Mouse (Mus musculus): Measurements from ENCODE around the gene Btaf1. TPM values are rescaled to one million over a fixed set of nuclear protein-coding genes. Genes with fewer than 3 reads are reported as not detected.

The Btaf1 gene
- total RNA-seq, 4 experiments from 2014 or later, result 20.8 to 24.2 (median 22.5) TPM

DNA sequence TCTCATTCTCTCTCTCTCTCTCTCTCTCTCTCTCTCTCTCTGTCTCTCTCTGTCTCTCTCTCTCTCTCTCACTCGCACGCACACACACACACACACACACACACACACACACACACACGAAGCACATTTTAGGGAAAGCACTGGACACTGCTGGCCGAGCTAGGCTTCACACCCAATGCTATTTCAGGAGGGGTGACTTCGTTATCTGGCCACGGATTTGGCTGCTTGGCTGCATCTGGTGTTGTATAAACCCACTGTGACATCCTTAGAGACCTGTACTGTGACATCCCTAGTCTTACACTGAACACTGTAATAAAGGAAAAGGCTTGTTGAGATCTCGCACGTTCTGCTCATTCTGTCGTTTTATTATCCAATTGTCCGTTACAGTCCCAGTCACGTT lies 95.1 kb downstream of the Btaf1 start:
- no peak for DNase-seq (ENCODE audit: low spot score in 2 of 2)

DNA sequence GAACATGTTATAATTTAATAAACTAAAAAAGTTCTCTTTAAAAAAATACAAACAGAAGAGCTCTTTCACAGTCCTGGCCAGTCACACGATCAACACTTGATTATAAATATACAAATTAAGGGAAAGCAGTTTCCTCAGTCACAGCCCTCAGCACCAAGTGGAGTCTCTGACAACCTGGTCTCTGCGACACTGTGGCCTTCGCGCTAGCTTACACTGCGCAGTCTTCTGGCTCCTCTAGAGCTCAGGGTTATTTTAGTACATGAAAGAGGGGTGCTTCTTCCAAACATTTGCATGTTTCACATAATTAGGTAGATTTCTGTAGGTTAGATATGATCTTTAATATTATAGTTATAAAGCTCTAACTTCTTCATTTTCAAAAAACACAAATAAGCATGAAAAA lies 96.3 kb downstream of the Btaf1 start:
- DNase-seq (ENCODE audit: low spot score in 2 of 2), result no peak

DNA sequence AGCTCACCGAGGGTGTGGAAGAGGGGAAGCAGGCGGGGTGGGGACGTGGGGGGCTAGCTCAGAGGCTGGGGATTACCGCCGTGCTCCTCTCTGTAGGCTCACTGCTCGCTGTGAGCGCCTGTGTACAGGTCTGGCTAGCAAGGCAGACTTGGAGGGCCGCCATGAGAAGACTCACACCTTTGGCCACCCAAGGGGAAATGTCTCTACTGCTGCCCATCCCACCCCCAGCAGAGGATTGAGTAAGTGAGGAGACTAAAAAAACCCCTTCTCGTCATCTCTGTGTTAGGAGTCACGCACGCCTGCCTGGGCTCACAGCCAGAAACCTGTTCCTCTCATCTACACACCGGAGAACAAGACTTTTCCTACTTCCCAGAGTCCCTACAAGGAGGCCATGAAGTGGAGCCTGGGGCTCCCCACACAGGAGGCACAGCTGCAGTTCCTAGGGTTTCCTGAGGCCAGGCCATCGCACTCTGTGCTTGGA lies 100.0 kb downstream of the Btaf1 start:
- DNase-seq (ENCODE audit: low spot score in 2 of 2), result no peak

DNA sequence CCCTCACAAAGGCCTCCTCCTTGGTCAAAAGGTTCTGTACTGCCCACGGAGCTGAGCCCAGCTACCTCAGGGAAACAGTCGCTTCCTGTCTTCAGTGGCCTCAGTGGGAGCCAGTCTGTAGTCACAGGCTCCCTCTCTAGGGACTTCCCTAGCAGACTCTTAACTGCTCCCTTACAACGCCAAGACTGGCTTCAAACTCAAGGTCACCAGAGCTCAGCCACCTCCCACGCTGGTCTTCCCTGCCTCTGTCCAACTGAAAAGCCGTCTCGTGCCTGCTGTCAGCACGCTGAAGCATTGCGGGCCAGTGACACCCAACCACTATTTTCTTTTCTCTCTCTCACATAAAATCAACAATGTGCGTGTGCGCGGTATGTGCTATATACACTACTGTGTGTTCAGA lies 100.5 kb downstream of the Btaf1 start:
- no peak for DNase-seq (ENCODE audit: low spot score in 2 of 2)

DNA sequence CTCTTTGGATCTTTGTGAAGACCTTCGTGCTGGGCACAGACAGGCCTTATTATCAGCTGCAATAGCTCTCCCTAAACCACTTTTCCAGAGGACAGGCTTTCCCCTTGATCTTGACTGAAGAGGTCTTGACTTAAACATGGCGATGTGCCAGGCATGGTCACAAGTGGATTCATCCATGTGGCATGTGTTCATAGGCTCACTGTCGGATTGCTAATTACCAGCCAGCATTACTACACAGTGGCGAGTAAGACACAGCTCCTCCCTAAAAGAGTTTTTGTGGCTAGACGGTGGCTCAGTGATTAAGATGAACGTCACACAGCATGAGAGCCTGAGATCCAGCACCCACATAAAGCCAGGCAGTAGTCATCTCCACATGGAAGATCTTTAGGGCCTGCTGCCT lies 103.9 kb downstream of the Btaf1 start:
- DNase-seq (ENCODE audit: low spot score in 2 of 2), result no peak

DNA sequence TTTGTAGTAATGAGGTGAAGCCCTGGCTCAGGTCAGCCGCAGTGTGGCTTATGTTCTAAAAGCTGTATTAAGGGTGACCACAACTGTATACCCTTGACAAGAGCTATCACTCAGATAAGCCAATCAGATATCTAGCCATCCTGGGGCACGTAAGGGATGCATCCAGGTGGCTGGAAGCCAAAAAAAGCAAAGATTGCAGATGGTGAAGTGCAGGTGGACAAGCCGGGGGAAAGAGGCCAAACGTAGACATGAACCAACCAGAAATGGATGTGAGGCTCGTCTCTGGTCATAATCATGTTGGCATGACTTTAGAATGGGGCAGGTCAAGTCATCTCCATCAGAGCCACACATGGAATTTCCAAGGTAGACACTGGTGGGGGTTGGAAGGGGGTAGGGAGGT lies 105.6 kb downstream of the Btaf1 start:
- no peak for DNase-seq (ENCODE audit: low spot score in 2 of 2)

DNA sequence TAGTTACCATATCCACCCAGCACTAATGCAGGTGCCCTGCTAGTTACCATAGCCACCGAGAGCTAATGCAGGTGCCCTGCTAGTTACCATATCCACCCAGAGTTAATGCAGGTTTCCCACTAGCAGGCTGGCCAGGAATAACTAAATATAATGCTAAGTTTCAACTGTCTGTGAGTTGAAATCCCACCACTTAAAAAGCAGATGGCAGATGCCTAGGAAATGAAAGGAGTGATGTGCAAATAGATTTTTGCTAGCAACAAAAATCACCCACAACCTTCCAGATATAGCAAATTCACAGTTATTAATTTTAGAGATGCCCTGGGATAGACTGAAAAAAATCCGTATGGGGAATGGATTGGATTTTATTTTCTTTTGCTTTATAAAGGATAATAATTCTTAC lies 106.5 kb downstream of the Btaf1 start:
- DNase-seq (ENCODE audit: low spot score in 2 of 2), result no peak

DNA sequence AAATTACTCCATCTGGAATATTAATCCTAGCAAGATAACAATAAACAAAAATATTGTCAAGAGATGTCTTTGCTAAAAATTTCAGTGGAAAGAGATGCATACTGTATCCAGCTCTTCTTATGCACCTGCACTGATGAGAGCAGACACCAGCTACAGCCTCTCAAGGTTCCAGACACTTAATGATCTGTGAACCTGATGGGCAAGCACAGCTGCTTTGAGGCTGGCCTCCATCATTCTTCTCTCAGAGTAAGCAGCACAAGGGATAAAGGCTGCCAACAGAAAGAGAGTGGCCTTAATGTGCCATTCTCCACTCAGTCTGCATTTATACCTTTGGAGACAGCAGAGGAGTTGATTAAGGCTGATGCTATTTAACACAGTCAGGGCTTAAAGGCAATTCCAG lies 115.0 kb downstream of the Btaf1 start:
- no peak for DNase-seq (ENCODE audit: low spot score in 2 of 2)

DNA sequence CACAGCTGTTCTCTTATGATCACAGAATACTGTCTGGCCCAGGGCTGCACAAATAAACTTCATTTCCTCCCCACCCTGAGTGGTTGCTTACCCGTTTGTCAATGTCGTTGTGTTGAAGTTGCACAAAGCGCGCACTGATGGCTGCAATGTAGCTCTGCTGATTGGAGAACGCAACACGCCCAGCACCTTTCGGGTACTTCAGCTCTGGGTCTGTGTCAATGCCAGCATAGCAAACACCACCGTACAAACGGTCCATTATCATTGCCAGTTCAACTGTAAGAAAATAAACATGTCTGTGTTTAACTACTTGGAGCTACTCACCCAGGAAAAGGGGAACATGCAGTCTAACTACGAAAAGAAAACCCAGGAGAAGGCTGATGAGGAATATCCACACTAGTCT lies 118.6 kb downstream of the Btaf1 start:
- DNase-seq (ENCODE audit: low spot score in 2 of 2), result no peak

DNA sequence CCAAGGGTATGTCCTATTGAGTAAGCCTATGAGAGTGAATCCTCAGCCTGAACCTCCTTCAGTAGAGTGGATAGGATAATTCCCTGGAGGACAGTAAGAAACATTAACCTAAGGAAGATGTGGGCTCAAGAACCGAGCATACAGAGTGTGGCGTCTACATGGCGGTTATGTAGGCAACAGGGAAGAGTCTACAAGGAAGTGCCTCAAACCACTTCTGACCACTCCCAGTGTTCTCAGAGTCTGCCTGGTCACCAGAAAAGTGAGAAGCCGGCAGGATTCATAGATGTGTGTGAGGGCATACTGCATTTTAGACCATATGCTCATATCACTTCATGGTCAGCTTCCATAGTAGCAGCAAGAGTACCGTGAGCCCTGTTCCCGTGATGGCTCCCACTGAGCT lies 122.6 kb downstream of the Btaf1 start:
- DNase-seq (ENCODE audit: low spot score in 2 of 2), result no peak

DNA sequence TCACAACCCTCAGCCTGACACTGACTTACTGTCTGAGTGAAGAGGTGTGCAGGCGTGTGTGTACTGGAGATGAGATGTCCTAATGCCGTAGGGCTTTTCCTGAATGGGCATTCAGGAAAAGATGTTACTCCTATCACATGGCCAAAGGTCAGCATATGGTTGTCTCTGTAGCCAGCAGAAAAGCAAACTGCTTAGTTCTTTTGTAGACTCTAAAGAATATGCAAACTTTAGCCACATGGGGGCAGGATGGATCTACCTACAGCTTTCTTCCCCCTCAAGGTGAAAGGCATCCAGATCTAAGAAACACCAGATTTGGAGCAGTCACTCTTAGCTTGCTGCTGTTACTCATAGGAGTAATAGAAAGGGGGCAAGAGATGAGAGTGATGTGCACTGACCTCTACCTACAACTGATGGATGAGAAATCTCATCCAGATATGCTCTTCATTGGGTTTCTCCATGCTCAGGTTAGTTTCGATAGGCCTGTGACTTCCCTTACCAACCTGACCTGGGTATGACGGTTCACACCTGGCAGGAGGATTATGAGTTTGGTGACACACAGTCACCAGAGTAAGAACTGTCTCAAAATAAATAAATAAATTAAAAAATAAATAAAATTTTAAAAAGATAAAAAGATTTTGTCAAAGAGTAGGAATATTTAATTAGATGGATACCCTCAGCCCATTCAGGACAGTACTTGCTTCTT lies 124.9 kb downstream of the Btaf1 start:
- DNase-seq (ENCODE audit: low spot score in 2 of 2), result no peak

DNA sequence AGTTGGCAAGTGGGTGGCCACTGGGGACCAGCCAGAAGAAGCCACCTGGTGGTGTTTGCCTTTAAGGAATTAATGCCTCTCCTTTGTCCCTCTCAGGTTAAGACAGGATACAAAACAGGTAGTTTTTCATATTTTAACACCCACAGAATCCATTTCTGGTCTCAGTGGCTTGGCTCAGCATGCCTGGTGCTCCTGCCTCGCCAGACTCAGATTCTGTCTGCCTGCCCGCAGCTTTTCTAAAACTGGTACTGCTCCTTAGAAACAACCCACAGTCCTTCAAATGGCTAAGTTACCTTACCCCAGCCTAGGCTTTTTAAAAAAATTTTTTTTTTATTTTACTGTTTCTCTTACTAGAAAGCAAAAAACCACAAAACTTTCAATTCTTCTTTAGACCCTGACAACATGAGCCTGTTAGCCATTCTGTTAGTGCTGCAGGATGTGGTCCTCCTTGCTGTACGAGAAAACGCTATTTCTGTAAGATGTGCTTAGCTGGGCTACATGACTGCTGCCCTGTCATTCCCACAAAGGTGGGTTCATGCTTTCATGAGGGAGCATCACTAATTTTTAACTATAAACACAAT lies 130.2 kb downstream of the Btaf1 start:
- no peak for DNase-seq (ENCODE audit: low spot score in 2 of 2)

DNA sequence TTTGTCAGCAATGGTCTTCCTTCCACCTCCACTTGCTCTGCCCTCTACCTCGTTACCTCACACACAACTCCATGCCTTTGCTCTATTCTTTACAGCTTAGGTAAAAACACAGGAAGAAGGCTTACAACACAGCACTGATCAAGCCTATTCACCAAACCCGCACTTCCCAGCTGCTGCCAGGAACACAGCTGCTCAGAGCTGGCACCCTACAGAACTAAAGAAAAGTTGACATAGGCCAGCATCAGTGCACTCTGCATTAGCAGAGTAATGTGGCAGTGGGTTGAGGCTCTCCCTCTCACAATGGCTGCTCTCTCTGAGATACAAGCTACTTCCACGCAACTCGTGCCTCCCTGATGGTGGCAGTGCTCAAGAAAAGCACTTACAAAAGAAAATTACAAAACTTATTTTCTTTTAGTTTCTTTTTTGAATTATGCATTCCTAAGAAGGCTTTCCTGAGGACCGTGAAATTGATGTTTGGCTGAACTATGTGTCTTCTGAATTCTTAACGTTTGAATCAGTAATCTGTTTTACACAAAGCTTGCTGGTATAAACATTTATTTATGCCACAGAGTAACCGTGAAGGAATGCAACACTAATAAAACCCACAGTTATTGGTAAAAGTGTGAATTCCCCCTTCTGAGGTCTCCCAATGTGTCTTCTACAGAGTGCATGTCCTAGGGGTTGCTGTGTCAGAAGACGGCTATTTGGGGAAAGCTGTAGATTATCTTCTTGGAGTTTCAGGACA lies 131.5 kb downstream of the Btaf1 start:
- no peak for DNase-seq (ENCODE audit: low spot score in 2 of 2)

DNA sequence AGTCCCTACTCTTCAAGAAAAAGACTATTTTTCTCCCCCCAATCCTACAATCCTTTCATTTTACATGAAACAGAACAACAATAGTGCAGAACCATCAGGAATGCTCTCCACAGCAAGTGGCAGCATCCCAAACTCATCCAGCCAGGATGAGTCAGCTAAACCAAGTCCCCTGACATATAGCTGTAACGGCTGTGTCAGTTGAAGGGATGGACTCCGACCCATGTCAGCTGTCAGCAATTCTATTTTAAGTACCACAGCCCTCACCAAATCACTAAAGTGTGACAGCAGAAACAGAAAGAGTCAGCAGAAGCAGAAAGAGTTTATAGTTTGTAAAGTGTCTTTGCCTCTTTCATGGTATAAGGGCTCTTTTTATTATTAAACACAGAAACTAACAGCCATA lies 133.7 kb downstream of the Btaf1 start:
- no peak for DNase-seq (ENCODE audit: low spot score in 2 of 2)

DNA sequence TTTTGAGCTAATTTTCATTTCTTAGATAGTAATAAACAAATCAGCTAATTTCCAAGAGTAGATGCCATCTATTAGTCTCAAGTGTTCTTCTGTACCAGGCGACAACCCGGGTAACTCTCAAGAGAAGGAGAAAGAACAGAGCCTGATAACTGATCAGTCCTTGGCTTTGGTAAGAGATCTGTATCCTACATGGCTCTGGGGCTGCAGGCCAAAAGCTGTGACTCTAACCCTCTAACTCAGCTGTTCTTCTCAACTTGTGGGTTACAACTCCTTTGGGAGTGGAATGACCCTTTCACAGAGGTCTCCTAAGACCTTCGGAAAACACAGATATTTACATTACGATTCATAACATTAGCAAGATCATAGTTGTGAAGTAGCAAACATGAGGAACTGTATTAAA lies 134.2 kb downstream of the Btaf1 start:
- DNase-seq (ENCODE audit: low spot score in 2 of 2), result no peak

Other genes with a start within 250 kb of the Btaf1 start
- gene Ppp1r3c, start 189.4 kb upstream of the Btaf1 start, total RNA-seq (2022), result 10 to 100 TPM; 44.9 to 49.2 (median 46.9) TPM
- 100 to 1,000 TPM; 105 to 124 (median 108) TPM for gene Tnks2, start 91.8 kb upstream of the Btaf1 start, total RNA-seq (2022)
- gene Fgfbp3, start 6.5 kb upstream of the Btaf1 start, total RNA-seq (2022), result 1 to 10 TPM; 5.3 to 6.8 (median 6.4) TPM

All from left cerebral cortex, adult 8-10 months (tissue).